Mouse (Mus musculus) c-Kit-positive CD71-negative TER-119-negative erythroid progenitor cells, embryonic 14.5 days (primary cell): Measurements from ENCODE around the gene Ifi206.
"Not testable (repeated sequence)": the region's sequence is repeated elsewhere in the genome, so short reads cannot be mapped to it uniquely, and the experiment has no call there.

Experiments
- DNase-seq: peaks from one replicate; pipeline ENCODE4 v3.0.0-alpha.2; 2013; ENCODE audit warnings: low read depth

Gene Ifi206

DNA sequence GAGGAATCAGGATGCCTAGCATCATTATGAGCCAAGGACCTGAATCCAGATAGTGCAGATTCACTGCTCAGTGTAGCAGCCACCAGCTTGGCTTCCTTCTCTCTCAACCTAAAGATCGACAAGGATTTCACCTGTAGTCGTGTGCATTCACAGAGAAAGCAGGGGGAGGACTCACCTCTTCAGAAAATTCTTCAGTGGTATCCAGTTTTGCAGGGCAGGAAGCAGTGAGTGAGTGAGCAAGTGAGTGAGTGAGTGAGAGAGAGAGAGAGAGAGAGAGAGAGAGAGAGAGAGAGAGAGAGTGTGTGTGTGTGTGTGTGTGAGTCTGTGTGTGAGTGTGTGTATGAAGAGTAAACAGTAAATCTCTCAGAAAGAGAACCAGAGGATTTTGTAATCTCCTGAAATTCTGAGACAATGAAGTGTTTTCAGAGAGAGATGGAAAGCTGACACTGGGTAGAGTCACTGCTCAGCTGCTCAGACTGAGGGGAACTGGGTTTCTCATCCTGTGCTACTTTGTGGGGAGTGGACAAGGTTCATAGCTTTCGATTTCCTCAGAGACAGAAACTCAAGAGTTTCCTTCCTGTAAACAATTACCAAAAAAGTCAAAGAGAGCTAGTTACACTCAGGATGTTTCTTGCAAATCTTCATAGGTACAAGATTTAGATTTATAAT, at the start of gene Ifi206:
Gene Ifi206, minus strand, starts transcription at position 230 of the 669 bp plus-strand sequence.
- DNase-seq, result not testable (repeated sequence)

DNA sequence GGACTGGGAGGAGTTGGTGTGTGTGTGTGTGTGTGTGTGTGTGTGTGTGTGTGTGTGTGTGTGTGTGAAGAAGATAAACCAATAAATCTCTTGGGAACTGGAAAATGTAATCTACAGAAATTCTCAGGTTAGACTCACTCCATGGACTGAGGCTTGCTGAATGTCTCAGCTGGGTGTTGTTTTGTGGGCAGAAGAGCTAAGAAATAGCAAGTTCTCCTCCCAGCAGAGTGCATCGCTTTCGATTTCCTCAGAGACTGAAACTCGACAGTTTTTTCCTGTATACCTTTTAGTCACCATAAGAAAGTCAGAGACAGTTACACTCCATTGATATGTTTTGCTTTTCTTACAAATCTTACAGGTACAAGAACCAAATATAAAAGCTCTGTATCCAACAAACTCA, 45.0 kb upstream of the Ifi206 start, which contains the start of gene Ifi214:
Gene Ifi214, minus strand, starts transcription at position 167 of the 400 bp plus-strand sequence.
- not testable (repeated sequence) for DNase-seq

GRCm38 (mm10) chr1:173521452-173521851, 30.6 kb upstream of the Ifi206 start:
- no peak for DNase-seq

DNA sequence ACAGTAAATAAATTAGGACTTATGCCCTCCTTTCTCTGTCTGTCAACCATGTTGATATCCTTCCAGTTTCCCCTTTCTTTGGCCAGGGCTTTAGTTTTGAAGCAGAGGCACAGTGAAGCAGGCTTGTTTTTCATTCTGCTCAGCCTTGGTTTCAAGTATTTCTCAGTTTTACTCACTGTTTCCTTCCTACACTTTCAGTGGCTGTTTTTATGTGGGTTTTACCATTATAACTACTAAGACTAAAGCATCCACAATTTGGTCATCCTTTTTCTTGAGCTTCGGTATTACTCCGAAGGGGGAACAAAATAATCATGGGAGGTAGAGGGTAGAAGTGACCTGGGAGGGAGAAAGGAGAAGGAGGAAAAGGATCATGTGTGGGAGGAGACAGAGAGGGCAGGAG, 19.8 kb upstream of the Ifi206 start:
- DNase-seq, result not testable (repeated sequence)

DNA sequence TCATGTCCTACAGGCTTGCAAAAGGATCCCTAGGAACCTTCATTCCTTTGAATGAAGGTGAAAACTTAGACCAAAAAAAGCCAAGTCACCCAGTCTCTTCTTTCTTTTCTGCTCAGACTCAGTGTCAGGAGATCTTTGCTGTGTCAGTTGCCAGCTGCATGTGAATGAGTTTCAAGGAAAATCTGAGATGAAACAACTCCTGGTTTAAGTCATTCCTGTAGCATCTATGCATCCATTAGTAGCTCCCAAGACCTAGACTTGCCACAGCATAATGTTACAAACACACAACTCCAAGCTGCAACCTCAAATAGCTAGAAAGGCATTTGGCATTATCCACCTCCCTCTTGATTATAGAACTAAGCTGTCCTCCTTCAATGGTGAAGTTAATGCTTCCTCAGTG, 642 bp upstream of the Ifi206 start:
- not testable (repeated sequence) for DNase-seq

- not testable (repeated sequence) for DNase-seq
Measured at GRCm38 (mm10) chr1:173481182-173481574, 9.7 kb downstream of the Ifi206 start.

GRCm38 (mm10) chr1:173480399-173481181, 10.3 kb downstream of the Ifi206 start:
- DNase-seq, result not testable (repeated sequence)

DNA sequence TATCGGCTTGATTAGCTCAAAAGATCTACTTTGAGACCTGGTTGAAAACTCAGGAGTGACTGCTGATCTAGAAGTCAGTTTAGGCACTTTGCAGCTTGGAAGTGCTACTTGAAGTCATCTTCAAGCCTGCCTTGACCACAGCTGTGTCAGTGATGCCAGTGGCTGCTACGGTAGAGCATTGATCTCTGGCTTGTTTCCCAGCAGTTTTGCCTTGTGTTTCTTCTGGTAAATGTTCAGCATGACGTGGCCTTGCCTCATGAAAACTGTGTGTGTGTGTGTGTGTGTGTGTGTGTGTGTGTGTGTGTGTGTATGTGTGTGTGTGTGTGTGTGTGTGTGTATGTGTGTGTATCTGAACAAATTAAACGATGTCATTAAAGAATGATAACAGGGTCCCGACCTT, 34.1 kb downstream of the Ifi206 start:
- DNase-seq, result no peak

- peak; percentile 35 for DNase-seq
Measured at GRCm38 (mm10) chr1:173456139-173456754, 34.6 kb downstream of the Ifi206 start.

DNA sequence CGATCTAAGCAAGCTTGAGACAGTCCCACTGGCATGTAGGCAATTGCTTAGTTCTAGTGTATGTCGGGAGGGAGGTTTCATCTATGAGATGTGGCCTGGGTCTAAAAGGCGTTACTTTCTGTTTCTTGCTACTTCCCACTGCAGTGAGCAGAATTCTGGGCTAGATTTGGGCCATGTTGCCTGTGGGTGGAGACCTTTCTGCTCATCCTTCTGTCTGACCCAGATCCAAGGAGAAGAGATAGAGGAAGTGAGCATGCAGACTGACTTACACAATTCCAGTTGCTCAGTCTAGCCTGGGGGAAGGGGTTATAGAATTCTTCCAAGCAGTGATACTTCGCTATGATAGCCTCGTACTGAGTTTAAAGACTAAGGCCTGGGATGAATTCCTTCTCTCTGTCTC, 39.2 kb downstream of the Ifi206 start:
- DNase-seq, result no peak

- DNase-seq, result no peak
Measured at GRCm38 (mm10) chr1:173450621-173451020, 40.2 kb downstream of the Ifi206 start.

DNA sequence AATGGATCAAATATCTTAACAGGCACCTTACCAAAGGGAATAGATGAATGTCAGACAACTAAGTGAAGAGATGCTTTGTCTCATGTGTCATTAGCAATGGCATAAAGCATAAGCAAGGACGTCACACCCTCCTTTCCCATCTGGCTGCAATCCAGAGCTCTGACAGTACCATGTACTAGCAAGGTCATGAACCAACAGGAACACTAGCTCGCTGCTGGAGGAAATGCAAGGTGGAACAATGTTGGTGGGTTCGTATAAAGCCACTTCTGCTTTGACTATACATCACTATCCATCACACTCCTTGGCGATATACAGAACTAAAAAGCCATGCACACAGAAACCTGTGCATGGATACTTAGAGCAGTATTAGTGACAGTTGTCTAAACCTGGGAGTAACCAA, 43.8 kb downstream of the Ifi206 start:
- DNase-seq, result no peak

GRCm38 (mm10) chr1:173443061-173443460, 47.8 kb downstream of the Ifi206 start:
- no peak for DNase-seq

DNA sequence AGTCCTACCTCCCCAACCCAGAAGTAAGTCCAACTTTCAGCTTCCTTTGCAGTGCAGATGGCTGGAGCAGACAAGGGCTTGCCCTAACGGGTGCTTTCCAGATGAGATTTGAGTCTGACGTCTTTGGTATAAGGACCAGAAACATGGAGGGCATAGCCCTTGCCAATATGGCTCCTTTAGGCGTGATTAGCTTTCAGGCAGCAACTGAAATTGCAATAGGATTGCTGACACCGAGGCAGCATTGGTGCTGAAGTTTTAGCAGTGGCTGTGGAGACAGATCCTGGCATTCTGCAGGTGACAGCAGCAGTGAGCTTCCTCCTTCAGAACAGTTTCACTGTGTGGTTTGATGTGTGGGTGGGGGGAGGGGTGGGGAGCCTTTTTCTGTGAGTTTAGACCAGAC, 49.6 kb downstream of the Ifi206 start:
- DNase-seq, result no peak

GRCm38 (mm10) chr1:173440681-173441080, 50.2 kb downstream of the Ifi206 start:
- DNase-seq, result no peak

GRCm38 (mm10) chr1:173437161-173437953, 53.5 kb downstream of the Ifi206 start:
- no peak for DNase-seq

GRCm38 (mm10) chr1:173432411-173432810, 58.4 kb downstream of the Ifi206 start:
- DNase-seq, result no peak

- DNase-seq, result no peak
Measured at GRCm38 (mm10) chr1:173429995-173430699, 60.7 kb downstream of the Ifi206 start.

DNA sequence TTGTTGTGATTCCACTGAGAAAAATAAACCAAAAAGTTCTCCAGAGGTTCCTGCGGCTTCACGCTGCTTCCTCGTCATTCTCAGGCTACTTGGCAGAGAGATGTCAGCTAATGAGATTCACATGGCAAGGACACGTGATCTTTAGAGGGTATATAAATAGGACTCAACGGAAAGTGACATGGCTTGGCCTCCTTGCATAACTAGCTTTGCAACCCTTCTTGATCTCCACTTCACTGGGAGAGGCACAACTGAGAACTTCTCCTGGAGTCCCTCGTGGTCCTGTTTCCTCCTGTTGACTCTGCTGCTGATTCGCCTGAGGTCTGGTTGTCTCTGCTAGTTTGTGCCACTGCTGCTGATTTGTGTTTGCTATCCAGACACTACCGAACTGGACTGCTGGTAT, 63.5 kb downstream of the Ifi206 start:
- no peak for DNase-seq

DNA sequence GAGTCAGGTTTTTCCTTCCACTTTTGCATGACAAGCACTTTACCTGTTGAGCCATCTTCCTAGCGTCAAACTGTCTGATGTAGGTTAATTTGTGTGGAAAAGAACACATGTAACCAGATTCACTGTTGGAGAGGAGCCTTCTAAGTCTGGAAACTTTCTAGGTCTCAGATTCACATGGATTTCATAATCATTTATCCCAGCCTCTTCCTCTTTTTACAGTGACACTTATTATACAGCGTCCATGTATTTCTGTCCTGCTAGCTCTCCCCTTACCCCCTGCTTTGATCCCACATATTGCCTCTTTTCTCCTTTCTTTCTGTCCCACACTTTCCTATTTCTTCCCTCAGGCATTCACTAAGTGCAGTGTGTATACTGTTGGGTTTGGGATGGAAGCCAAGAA, 64.5 kb downstream of the Ifi206 start:
- no peak for DNase-seq

DNA sequence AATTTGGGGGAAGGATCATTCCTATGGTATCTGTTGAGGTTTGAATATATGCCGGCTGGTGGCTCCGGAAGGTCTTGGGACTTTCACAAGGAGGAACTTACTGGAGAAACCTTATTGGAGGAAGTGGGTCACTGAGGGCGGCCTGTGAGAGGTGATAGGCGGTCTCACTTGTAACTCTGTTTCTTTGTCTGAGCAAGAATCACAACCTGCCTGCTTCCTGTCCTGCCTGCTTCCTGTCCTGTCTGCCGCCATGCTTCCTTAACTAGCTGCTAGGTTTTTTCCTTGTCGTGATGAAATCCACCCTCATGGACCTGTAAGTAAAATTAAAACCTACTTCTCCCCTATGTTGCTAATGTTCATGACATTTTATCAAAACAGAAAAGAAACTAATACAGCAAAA, 70.5 kb downstream of the Ifi206 start:
- peak; percentile 33 for DNase-seq
